Mouse (Mus musculus) liver, adult 2 months (tissue): Measurements from ENCODE around the gene Eif4e3.

Source experiments
- CTCF ChIP-seq: fragments of 200-500 bp; IDR thresholded peaks from 2 replicates; pipeline ENCODE4 v1.5.1; 2011; ENCODE audit warnings: low read depth, low read length, control low read depth
- POLR2A ChIP-seq: fragments of 200-500 bp; IDR thresholded peaks from 2 replicates; pipeline ENCODE4 v1.6.1; 2011; ENCODE audit warnings: low read length, control low read depth; ENCODE audit not compliant: insufficient read depth; ENCODE audit errors: extremely low read depth

- no peak for TF ChIP-seq POLR2A
- no peak for TF ChIP-seq CTCF
Measured at GRCm38 (mm10) chr6:99655488-99655887, 11.1 kb downstream of the Eif4e3 start.
